Mouse (Mus musculus) testis, adult 2 months (tissue): Measurements from ENCODE around the gene Ltbp1.

Experiments
- CTCF ChIP-seq: fragments of 200-500 bp; IDR thresholded peaks from 2 replicates; pipeline ENCODE4 v1.5.1; 2012; ENCODE audit warnings: low read depth, mild to moderate bottlenecking, inconsistent platforms, low read length, moderate library complexity; ENCODE audit not compliant: control insufficient read depth, insufficient read depth, insufficient replicate concordance
- POLR2A ChIP-seq: fragments of 200-500 bp; IDR thresholded peaks from 2 replicates; pipeline ENCODE4 v1.6.1; 2012; ENCODE audit warnings: low read depth, mild to moderate bottlenecking, inconsistent platforms, low read length, moderate library complexity; ENCODE audit not compliant: control insufficient read depth

GRCm38 (mm10) chr17:75097367-75097766 is 92.0 kb downstream of the Ltbp1 start:
- TF ChIP-seq POLR2A (no peak), CTCF (no peak)
